Mouse (Mus musculus): Measurements from ENCODE around the gene Fam168a.
"Not testable (repeated sequence)": the region's sequence is repeated elsewhere in the genome, so short reads cannot be mapped to it uniquely, and the experiment has no call there.

Gene Fam168a

DNA sequence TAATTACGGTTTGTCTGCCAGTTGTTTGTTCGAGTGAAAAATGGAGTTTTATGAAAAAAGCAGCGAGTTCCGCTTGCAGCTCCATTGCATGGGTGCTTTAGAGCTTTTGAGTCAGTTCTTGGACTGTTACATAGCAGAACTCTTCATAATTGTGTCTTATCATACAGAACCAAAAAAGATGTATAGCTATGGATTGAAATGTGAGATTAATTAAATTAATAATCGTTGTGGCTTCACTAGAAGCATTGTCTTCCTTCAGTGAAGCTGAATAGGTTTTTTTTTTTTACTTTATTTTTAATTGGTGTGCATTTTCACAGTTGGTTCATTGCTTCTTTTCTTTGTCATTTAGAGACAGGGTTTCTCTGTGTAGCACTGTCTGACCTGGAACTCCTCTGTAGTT is 12.3 kb downstream of the Fam168a start:
- DNase-seq: no peak

DNA sequence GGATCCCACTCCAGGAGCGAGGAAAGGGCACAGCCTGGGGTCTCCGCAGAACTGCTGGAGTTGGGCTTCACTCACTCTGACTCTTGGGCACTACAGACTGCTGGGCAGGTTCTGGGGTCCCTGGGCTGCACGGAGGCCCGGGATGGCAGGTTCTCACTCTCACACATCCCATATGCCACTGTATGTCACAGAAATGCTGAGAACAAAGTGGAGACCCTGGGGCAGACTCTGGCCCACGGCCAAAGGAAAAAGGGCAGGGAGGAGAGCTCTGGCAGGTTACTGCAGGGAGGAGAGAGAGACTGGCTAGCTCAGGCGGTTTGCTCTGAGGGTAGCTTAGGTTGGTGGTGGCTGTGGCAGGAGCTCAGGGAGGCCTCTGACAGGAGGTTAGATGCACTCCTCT is 15.8 kb downstream of the Fam168a start:
- DNase-seq: no peak

DNA sequence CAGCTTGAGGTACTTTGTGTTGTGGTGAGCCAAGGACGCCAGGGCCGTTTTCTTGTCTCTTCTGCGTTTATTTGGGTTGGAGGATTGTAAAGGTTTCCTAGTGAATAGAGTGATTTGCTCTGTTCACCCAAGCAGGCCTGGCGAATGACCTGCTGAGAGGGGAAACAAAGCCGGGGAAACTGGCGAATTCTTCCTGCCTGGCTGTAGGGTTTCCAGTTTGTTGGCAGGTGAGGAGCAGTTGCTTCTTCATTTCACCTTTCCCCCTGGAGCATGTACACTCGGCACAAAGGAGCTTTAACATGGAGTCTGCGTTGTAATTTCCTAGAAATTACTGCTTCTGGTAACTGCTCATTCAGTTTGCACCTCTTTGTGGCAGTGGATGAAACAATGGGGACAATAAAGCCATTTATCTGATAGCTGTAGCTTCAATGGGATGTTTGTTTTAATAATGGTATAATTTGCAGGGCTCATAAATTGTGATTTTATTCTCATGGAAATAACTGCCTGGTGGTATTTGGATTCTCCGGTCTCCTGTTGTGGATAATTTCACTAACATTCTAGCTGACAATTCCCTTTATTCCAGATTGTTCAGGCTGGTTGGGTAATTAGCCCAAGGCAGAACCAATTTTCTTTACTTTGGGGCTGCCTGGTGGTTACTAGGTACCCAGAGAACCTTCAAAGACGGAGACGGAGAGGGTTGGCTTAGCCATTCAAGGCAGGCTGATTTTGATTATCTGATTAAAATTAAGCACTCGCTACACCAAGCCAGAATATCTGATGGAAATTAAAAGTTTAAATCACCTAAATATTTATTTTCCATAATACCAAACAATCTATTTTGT is 17.2 kb downstream of the Fam168a start:
- no peak for DNase-seq

DNA sequence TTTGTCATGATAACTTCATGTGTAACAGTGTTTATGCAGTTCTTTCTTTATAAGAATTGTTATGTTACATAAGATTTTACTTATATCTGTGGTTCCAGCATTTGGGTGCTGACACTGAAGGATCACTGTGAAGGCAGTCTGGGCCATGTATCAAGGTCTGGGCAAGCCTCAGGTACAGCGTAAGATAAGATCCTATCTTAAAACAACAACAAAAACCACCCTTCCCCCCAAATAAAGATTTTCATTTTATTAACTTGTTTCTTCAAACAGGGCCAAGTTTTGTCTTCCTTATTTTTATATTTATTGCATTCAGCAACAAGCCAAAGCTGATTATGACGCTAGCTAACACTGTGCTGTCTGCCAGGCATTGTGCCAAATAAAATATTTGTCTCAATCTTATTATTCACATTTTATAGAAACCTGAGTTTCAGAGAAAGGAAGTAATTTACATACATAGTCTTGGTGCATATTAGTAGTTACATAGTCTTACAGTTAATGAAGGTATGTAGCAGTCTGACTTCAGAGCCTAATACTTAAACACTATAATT is 21.2 kb downstream of the Fam168a start:
- DNase-seq: no peak

DNA sequence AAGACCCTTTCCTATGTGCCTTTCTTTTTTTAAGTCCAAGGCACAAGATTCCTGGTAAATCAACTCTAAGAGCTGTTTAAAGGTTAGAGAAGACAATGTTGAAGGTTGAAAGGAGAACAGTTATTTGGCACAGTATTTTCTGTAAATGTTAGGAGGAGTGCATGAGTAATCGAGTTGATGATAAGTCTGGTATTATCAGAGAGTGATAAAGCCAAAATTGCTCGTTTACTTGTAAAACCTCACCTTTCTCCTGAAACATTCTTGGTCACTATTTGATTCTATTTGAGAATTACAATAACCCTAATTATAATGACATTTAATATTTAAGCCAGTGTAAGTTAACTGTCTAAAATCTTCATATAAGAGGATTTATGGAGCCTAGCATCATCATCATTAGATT is 23.3 kb downstream of the Fam168a start:
- DNase-seq: no peak

DNA sequence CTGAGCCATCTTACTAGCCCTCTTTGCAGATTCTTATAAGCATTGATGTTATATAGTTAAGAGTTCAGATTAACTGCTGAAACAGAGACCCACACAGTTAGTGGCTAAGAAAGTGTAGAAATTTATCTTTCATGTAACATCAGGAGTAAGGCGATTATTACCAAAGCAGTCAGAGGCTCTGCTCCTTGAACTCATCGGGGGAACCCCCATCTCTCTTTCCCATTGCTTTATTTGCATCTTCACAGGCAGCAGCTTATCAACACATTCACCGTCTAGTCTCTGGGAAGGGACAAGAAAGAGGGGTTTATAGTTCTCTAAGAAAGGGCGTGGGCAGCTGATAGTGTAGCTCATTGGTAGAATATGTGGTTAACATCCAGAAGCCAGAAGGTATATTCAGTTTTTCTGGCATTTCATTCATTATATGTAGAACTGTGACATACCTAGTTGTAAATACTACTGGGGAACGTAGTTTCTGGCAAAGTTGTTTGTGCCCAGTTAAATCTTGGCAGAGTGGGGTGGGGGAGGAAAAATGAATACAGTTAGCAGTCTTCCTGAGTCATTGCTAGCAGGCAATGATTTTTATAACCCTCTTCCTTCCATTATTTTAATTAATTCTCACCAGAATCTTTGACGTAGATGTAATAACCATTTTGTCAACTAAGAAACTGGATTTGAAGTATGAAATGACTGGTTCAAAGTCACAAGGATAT is 26.1 kb downstream of the Fam168a start:
- no peak for DNase-seq

DNA sequence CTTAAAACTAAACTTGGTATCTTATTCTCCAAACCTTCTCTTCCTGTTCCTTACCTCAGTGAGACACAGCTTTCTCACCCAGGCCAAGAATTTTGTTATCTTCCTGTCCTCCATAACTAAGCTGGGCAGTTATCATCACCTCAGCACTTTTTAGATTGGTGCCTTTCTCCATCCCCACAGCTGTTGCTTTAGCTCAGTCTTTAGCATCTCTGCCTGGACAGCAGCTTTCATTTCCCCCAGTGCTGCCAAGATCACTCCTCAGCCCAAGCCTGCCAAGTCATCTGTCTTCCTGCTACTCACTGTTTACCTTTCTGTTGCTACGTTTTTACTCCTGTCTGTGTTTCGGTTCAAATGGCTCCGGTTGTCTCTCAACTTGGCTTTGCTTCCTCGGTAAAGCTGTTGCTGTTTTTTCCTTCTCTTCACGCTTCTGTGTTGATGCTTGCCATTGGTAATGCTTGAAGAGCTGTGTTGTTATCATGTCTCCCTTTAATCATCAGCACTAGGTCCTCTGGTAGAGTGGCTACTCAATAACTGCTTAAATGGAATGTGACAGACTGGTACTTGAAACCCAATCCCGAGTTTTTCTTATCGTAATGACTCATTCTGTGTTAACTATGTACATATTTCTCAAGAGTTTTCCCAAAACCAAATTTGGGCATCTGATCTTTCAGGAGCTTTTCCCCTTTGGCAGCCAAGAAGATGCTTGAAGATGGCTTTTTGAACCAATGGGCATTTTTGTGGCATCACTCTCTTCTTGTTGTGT is 26.8 kb downstream of the Fam168a start:
- no peak for DNase-seq

DNA sequence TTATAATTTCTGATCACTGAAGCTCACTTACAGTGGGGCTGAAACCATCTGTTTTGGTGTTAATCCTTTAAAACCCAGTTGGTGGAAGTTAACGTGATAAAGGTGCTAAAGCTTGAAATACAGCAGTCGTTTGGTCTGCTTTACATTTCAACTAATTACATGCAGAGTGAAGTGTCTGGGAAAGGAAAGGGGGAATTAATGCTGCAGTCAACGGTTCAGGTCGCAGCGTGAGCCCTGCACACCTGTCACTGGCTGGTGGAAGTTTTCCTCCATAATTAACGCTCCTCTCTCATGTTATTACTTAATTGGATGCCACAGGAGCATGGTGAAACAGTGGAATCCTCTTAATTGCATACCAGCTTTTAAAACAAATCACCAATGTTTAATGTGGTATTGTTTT is 27.8 kb downstream of the Fam168a start:
- DNase-seq: no peak

DNA sequence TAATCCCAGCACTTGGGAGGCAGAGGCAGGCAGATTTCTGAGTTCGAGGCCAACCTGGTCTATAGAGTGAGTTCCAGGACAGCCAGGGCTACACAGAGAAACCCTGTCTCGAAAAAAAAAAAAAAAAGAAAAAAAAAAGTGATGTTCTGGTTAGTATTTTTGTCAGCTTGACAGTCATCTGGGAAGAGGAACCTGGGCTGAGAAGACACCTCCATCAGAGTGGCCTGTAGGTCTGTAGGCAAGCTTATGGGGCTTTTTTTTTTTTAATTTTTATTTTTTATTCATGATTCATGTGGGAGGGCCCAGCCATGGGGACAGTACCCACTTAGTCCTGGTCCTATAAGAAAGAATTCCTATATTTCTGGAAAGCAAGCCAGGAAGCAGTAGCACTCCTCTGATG is 28.5 kb downstream of the Fam168a start:
- not testable (repeated sequence) for DNase-seq

DNA sequence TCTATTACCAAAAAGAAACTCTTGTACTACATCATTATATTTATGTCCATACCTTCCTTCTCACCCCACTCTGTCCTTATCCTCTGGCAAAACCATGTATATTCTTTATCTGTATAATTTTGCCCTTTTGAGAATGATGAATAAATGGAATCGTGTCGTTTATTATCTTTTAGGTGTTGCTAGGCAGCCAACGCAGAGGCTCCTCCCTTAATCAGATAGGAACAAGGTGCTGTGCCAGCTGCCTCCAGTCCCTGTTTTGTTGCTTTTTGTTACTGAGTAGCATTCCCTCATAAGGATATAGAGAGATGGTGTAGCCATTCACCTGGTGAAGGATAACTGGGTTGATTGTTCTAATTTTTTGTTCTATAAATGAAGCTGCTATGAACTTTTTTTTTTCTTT is 29.7 kb downstream of the Fam168a start:
- no peak for DNase-seq

DNA sequence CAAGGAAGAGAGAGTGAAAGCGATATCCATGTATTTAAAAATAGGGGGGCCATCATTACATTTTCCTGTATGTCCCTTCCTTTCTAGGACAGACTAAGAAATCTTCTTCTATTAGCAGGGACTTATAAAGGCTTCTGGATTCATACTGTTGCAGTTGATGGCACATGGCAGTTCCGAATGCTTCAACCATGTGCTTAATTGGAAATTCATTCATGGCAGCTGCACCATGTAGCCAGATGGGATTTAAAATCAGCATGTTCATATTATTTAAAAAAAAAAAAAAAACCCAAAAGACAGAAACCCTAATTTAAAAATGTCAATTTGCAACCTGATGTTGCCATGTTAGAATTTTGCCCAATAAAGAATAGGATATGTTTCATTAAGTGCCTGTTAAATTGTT is 37.9 kb downstream of the Fam168a start:
- no peak for DNase-seq

DNA sequence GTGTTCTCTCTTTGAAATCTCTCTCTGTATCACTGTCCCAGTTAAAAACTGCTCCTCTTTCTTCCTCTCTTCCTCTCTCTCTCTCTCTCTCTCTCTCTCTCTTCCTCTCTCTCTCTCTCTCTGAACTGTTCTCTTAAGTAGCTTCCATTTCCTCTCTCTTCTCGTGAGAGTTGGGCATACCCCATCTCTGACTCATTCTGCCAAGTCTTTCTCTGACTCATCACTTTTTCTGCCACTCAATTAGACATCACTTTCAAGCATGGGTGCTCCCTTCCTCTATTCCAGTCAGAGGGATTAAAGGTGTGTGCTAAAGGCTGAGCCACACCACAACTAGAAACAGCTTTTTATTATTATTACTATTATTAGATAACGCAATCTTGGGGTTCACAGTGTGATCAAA is 43.7 kb downstream of the Fam168a start:
- DNase-seq: no peak

DNA sequence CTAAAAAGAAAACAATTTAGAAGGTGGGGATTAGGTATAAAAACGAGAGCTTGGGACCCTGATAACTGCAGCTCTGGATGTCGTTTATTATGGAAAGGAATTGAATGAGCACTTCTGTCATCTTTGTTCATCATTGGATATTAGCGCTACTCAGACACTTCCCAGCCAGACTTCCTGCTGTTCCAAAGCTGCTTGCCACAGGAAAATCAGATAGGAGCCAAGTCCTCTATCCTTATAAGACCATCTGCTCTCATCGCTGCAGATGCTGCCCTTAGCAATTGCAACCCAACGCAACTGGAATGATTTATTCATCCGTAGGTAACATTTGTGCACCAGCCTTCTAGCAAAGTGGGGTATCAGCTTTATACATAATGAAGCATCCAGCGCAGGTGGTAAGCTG is 52.3 kb downstream of the Fam168a start:
- no peak for DNase-seq

DNA sequence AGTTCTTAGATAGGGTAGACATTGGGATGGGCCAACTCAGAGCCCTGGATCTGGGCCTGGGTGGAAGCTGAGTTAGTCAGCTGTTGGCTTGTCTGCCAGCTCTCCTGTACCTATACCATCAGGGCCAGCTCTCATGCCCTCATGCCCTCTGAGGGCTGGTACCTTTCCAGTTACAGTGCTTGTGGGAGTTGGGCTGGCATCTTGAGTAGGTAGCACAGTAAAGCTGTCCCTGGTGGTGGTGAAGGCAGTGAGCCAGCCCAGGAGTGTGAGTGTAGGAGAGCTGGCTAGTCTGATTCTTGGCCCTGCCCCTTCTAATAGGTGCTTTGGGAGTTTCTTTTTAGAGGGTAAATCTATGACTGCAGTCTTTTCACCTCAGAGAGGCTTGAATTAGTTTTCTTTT is 56.3 kb downstream of the Fam168a start:
- DNase-seq: no peak

DNA sequence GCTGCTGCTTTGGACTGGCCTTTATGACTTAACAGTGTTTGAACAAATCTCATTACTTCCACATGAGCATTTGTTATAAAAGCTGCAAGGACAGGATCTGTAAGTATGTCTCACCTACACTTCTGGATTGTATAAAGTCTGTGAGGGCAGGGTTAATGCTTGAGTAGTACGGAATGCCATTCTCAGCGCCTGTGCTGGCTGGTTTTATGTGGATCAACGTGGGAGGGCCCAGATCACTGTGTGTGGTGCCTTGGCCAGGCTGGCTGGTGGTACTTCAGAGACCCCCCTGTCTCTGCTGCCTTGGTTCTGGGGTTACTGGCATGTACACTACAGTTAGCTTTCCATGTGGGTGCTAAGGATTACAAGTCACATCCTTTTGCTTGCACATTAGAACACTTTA is 61.1 kb downstream of the Fam168a start:
- no peak for DNase-seq

DNA sequence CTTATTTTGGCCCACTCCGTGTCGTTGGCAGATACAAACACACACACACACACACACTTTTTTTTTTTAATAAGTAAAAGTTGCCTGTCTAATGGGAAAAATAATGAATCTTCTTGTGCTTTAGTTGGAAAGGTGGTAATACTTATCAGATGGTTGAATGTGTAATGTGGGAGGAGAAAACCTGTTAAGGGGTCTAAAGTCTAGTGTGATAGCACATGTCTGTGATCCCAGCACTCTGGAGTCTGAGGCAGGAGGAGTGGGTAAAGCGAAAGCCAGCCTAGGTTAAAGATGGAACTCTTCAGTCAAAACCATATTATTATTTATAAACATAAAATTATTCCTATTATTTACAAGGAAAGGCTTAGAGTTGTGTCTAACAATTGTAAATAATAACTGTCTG is 61.6 kb downstream of the Fam168a start:
- DNase-seq: no peak

DNA sequence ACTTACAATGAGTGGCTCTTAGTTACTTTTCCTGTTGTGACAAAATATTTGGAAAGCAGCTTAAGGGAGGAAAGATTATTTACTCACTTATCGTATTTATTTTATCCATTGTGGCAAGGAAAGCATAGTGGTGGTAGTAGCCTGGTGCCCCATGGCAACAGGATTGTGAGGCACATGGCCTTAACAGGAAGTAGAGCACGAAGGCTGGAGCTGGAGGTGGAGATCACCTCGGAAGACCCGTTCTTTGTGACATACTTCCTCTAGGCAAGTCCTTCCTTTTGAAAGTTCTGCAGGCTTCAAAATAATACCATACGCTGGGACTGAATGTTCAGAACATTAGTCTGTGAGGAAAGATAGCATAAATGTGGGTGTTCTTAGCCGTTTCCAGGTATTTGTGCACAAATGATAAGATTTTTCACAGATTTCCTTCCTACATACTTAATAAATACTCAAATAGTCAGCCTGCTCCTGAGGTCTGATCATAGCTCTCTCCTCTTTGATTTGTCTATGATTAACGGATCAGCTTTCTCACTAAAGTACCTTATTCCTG is 63.2 kb downstream of the Fam168a start:
- DNase-seq: no peak

DNA sequence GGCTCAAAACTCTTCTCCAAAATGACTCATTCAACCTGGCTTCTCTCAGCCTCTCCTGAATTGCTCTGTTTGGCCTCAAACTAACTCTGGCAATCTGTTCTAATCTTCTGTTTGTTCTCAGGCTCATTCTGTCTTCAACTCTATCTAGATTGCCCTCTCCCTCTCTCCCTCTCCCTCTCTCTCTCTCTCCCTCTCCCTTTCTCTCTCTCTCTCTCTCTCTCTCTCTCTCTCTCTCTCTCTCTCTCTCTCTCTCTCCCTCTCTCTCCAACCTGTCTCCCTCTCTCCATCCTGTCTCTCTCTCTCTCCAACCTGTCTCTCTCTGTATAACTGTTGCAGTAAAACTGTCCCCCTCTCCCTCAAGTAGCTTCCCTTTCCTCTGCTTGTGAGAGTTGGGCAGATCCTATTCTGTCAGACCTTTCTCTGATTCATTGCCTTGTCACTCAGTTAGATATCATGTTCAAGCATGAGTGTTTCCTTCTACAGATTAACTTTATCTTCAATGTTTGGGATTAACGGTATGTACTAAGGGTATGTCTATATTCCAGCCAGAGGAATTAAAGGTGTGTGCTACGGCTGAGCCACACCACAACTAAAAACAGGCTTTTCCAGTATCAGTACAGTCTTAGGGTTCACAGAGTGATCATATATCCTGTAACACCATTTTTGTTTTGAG is 64.4 kb downstream of the Fam168a start:
- no peak for DNase-seq

DNA sequence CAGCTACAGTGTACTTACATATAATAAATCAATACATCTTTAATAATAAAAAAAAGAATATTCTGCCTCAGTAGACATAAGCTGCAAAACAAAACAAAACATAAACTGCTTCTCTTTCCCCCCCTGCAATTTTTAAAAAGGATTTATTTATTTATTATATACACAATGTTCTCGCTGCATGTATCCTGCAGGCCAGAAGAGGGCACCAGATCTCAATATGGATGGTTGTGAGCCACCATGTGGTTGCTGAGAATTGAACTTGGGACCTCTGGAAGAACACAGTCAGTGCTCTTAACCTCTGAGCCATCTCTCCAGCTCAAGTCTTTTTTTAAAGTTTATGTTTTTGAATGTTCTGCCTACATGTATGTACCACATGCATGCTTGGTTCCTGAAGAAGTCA is 67.8 kb downstream of the Fam168a start:
- peak; percentile 3 for DNase-seq

DNA sequence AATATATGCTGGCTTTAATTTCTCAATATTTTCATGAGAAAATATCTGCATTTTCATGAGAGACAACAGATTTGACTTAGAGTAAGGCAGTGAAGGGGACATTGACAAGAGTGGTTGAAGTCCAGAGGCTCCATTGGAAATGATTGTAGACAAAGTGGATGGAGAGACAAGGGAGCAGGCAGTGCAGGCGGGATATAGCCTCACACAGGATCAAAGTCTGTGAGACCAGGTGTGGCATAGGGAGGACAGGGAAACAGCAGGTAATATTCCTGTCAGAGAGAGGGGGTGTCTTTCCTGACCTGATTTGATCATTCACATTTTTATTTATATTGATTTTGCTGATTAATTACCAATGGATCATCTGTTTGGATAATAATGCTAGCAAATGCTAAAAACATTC is 69.4 kb downstream of the Fam168a start:
- no peak for DNase-seq

DNA sequence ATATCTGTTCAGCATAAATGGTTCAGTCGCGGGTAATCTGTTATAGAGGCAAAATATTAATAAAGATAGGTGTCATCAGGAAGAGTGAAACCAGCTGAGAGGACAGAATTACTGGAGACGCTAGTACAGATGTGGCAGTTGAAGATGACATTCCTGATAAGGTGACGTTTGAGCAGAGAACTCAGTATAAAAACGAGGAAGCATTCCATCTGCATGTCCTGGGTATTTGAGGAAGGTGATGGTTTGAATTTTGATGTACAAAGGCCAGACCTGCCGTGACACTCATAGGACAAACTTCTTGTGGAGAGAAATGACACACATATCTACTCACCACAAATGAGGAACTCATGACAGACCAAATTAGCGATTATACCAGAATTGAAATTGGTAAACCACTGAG is 73.8 kb downstream of the Fam168a start:
- no peak for DNase-seq

DNA sequence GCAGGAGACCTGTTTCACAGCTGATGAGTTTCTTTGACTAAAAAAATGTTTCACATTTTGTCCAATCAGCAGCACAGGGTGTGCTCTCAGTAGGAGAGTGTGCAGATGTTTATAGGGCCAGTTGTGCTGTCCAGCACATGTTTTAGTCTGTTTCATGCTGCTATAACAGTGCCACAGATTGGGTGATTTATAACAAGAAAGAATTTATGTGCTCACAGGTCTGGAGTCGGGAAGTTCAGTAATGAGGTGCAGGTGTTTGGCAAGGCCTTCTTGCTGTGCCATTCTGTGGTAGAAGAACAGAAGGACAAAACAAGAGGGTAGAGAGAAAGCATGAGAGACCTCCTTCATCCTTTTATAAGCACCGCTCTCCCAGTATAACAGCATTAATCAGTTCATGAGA is 78.2 kb downstream of the Fam168a start:
- no peak for DNase-seq

DNA sequence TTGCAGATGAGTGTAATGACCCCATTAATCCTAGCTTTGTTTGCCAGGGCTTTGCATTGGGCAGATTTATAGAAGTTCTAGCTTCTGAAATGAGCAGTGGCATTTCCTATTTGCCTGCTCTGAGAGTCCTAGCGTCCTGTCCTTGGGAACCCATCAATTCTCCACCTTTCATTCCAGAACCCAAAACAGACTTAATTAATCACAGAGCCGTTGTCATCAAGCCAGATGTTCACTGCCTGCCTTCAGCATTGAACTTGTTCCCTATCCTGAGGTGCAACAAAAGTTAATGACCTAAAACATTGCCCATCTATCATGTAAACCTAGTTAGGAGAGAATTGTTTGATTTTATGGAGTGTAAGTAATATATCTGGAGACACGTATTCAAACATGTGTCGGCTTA is 79.0 kb downstream of the Fam168a start:
- no peak for DNase-seq

Data from thymus, postnatal 25 days (tissue).